Mouse (Mus musculus): ENCODE data around the gene Ifi27. TPM values are rescaled to one million over a fixed set of nuclear protein-coding genes. Genes with fewer than 3 reads are reported as not detected.
A peak's percentile ranks its signal among the peaks of the same experiment; 100 is the strongest.
"Not testable (repeated sequence)": the region's sequence is repeated elsewhere in the genome, so short reads cannot be mapped to it uniquely, and the experiment has no call there.

The Ifi27 gene
- polyA plus RNA-seq, 1 experiment, result 2,121 TPM

DNA sequence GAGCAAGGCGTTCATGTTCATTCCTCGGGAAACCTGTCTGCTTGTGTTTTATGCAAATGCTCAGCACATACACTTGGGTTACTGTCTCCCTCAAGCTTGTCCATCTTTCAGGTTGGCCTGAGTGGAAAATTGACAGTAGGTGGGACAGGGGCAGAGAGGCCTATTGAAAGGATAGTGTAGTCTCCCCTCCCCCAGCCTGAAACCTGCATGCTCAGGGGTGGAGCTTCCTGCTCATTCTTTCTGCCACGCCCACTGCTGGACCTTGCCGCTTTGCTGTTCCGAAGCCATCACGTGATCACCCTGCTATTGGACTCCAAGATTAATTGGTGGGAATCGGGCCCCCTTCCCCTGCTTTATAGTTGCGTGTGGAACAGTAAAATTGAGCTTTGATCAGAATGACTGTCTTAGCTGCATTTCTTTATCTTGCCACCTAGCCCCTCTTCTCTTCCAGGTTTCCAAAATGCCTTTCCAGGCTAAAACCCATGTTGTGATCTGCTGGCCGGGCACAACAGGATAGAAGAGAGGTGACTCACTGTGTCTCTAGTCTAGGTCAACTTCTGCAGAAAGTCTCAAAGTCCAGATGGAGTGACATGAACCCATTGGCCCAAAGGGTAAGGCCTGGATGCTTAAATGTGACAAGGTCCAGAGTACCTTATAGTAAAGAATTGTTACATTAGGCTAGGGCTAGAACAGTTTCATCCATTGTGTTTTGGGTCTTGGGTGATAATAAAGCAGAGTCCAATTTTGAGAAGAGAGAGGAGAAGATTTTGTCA is 50.4 kb downstream of the Ifi27 start:
- H3K4me3 ChIP-seq (ENCODE audit: insufficient read depth, low read depth, low read length), result not testable (repeated sequence)
- Histone ChIP-seq H3K27ac (replicated peaks; ENCODE audit: low read depth, low read length) (peak overlapping the region; percentile 97; the same call in 1 of the 2 replicates), H3K4me1 (ENCODE audit: control insufficient read depth, insufficient read depth, insufficient read length, low read length) (peaks cover 28% of the 10 kb centered on the region)

DNA sequence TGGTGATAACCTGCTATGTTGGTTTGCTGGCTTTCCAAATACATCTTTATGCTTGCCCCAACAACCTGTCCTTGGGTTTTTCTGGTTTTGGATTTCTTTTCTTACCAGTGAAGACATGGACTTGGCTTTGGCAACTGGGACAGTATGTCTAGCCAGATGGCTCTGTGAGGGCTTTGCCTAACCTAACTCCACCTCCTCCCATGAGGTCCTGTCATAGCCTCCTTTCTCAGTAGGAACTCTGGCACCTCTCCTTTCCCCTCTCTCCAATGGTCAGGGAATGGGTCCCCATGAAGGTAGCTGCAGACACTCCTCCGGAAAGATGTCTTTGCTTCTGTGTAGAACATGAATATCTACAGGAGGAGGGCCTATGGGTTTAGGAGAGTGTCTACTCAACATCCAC is 52.7 kb downstream of the Ifi27 start:
- Histone ChIP-seq H3K4me3 (ENCODE audit: insufficient read depth, low read depth, low read length) (no peak overlapping the region), H3K4me1 (ENCODE audit: control insufficient read depth, insufficient read depth, insufficient read length, low read length) (peaks cover 19% of the 10 kb centered on the region), H3K27ac (replicated peaks; ENCODE audit: low read depth, low read length) (peak overlapping the region; percentile 97)

DNA sequence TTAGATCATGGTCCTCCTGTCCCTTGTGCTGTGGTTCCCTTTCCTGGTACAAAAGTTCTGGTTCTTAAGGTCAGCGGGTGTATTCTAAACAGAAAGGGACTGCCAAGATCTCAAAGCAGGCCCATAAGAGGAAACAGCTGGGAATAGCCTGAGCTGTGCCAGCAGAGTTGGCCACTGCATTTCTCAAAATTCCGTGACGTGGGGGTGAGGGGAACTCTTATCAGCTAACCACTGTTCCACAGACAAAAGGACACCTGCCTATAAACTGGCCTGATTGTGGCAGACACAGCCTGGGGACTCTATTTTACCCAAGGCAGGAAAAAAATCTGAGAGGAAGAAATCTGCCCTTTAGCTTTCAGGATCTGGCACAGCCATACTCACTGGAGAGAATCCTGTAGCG is 53.3 kb downstream of the Ifi27 start:
- H3K4me1 ChIP-seq (ENCODE audit: control insufficient read depth, insufficient read depth, insufficient read length, low read length), result peaks cover 20% of the 10 kb centered on the region
- no peak overlapping the region for H3K4me3 ChIP-seq (ENCODE audit: insufficient read depth, low read depth, low read length)
- peak overlapping the region; percentile 93 for H3K27ac ChIP-seq (replicated peaks; ENCODE audit: low read depth, low read length)

- peak overlapping the region; percentile 93 for H3K27ac ChIP-seq (replicated peaks; ENCODE audit: low read depth, low read length)
- H3K4me3 ChIP-seq (ENCODE audit: insufficient read depth, low read depth, low read length), result no peak overlapping the region
- H3K4me1 ChIP-seq (ENCODE audit: control insufficient read depth, insufficient read depth, insufficient read length, low read length), result peaks cover 17% of the 10 kb centered on the region
These were observed 53.7 kb downstream of the Ifi27 start for GRCm38 (mm10) chr12:103487750-103488149.

Other genes starting within 250 kb of the Ifi27 start
- not detected in 2 replicates for gene Prima1, start 192.1 kb upstream of the Ifi27 start, polyA plus RNA-seq (2012; ENCODE audit: insufficient read depth, insufficient read length, missing spikeins)
- not detected in 2 replicates for gene Fam181a, start 123.2 kb upstream of the Ifi27 start, polyA plus RNA-seq (2012; ENCODE audit: insufficient read depth, insufficient read length, missing spikeins)
- gene Asb2, start 78.2 kb upstream of the Ifi27 start, polyA plus RNA-seq (2012; ENCODE audit: insufficient read depth, insufficient read length, missing spikeins), result 2.5 and 7.8 TPM in 2 replicates
- 0.75 and 2.2 TPM in 2 replicates for gene Otub2, start 45.5 kb upstream of the Ifi27 start, polyA plus RNA-seq (2012; ENCODE audit: insufficient read depth, insufficient read length, missing spikeins)
- 1.2 TPM in 1 of 2 replicates, not detected in the other for gene 9330161L09Rik, start 26.4 kb upstream of the Ifi27 start, polyA plus RNA-seq (2012; ENCODE audit: insufficient read depth, insufficient read length, missing spikeins)
- gene Ddx24, start 8.4 kb upstream of the Ifi27 start, polyA plus RNA-seq (2012; ENCODE audit: insufficient read depth, insufficient read length, missing spikeins), result 47.9 and 50.2 TPM in 2 replicates
- 1,113 and 2,189 TPM in 2 replicates for gene Ifi27l2a, start 9.5 kb downstream of the Ifi27 start, polyA plus RNA-seq (2012; ENCODE audit: insufficient read depth, insufficient read length, missing spikeins)
- gene Ifi27l2b, start 23.0 kb downstream of the Ifi27 start, polyA plus RNA-seq (2012; ENCODE audit: insufficient read depth, insufficient read length, missing spikeins), result not detected in 2 replicates
- gene Ppp4r4, start 98.1 kb downstream of the Ifi27 start, polyA plus RNA-seq (2012; ENCODE audit: insufficient read depth, insufficient read length, missing spikeins), result 1.0 and 3.8 TPM in 2 replicates
- gene Serpina10, start 197.2 kb downstream of the Ifi27 start, polyA plus RNA-seq (2012; ENCODE audit: insufficient read depth, insufficient read length, missing spikeins), result not detected in 2 replicates
- not detected in 2 replicates for gene Serpina6, start 223.0 kb downstream of the Ifi27 start, polyA plus RNA-seq (2012; ENCODE audit: insufficient read depth, insufficient read length, missing spikeins)
- gene Serpina16, start 241.9 kb downstream of the Ifi27 start, polyA plus RNA-seq (2012; ENCODE audit: insufficient read depth, insufficient read length, missing spikeins), result not detected in 2 replicates